In the genomic region with DNA sequence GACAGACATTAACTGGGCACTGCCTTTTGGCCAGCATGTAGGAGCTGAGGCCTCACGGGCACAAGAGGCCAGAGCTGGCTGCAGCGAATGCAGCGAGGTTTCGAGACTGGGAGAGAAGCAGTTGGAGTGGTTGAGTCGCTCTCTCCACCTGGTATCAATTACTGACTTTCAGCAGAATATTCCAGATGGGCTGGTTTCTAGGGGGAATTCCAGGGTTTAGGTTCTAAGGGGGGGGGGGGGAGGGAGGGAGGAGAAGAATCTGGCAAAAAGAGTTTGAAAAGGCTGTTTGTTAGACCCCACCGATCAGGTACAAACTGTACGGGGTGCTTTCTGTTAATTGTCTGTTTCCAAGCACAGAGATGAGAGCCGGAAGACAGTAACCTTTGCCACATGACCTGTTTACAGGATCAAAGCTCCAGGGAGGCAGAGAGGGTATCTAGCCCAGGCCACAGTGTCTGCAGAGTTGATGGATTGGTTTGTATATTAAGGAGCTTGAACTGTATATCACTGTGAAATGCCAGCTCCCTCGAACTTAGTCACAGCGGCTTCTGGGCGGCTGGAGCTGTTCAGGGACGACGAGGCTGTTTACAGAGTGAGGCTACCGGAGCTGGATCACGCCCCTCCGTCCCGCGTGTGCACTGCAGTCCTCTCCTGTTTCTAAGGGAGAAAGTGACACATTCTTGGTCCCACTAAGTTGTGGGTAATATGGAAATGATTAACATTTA, we compare ENCODE assay signal across 16 mouse cellular contexts. TPM values are rescaled to one million over a fixed set of nuclear protein-coding genes. Genes with fewer than 3 reads are reported as not detected.
A peak's percentile ranks its signal among the peaks of the same experiment; 100 is the strongest.
DNase-seq lines count a peak whose midpoint lies in the region; ATAC-seq lines count a peak whose summit lies in the region.
"Had no signal": no experiment of that assay in that cellular context is flagged by ENCODE, and none has a peak within 500 bp of the region (broad histone marks: within the 10 kb centered on the region; RNA-seq: fewer than 3 reads in every experiment).

No protein-coding gene starts in this region.

- H3K9ac ChIP-seq in kidney, embryonic 16.5 days (replicated peaks; ENCODE audit: low read length): no peak overlapping the region
- H3K9ac ChIP-seq in embryonic facial prominence, embryonic 13.5 days: peak overlapping the region; percentile 40; the same call in 1 of the 2 replicates
- H3K9ac ChIP-seq: liver, embryonic 15.5 days; midbrain, embryonic 12.5 days had no signal

- no peaks in the 10 kb centered on the region for H3K27me3 ChIP-seq in kidney, embryonic 16.5 days (ENCODE audit: insufficient read depth, low read length)
- no peaks in the 10 kb centered on the region for H3K27me3 ChIP-seq in embryonic facial prominence, embryonic 13.5 days
- H3K27me3 ChIP-seq: liver, embryonic 15.5 days; midbrain, embryonic 12.5 days had no signal

- peaks cover 14% of the 10 kb centered on the region for H3K4me1 ChIP-seq in kidney, embryonic 16.5 days (ENCODE audit: insufficient read depth, low read length)
- peaks cover 15% of the 10 kb centered on the region for H3K4me1 ChIP-seq in embryonic facial prominence, embryonic 13.5 days
- H3K4me1 ChIP-seq: liver, embryonic 15.5 days; midbrain, embryonic 12.5 days had no signal

- 0 out of 2 replicates have a peak, but pooled peaks cover 6% of the 10 kb centered on the region for H3K9me3 ChIP-seq in kidney, embryonic 16.5 days (ENCODE audit: low read length)
- no peaks in the 10 kb centered on the region for H3K9me3 ChIP-seq in embryonic facial prominence, embryonic 13.5 days
- H3K9me3 ChIP-seq: G1E; liver, embryonic 15.5 days; midbrain, embryonic 12.5 days had no signal

- WGBS in kidney, embryonic 16.5 days: 22% methylated on average over 18 of the region's 18 CpGs
- WGBS in embryonic facial prominence, embryonic 13.5 days: 16% methylated on average over 18 of the region's 18 CpGs

- H3K27ac ChIP-seq in kidney, embryonic 16.5 days (ENCODE audit: low read length): no peak overlapping the region
- peak overlapping the region; percentile 86 for H3K27ac ChIP-seq in embryonic facial prominence, embryonic 13.5 days
- H3K27ac ChIP-seq: left cerebral cortex, adult 2 months; liver, embryonic 15.5 days; midbrain, embryonic 12.5 days had no signal

- peak overlapping the region; percentile 21 for H3K4me2 ChIP-seq in kidney, embryonic 16.5 days (replicated peaks; ENCODE audit: low read depth, low read length)
- H3K4me2 ChIP-seq in embryonic facial prominence, embryonic 13.5 days: peak overlapping the region; percentile 48
- H3K4me2 ChIP-seq: liver, embryonic 15.5 days; midbrain, embryonic 12.5 days had no signal

- DNase-seq in adrenal gland, adult 2 months: peak; percentile 15
- DNase-seq in adrenal gland, adult 8-10 months: no peak
- no peak for DNase-seq in kidney, adult 11 months
- peak; percentile 78 for DNase-seq in mesoderm, embryonic 11.5 days (ENCODE audit: low read depth, low spot score)
- no peak for DNase-seq in gastrocnemius, adult 8-10 months (ENCODE audit: low spot score in 2 of 2)
- DNase-seq: cerebellum, adult 9-10 months; kidney, postnatal 10 days; thymus, adult 2 months had no signal

- ATAC-seq in kidney, embryonic 16.5 days (ENCODE audit: low FRiP score, low TSS enrichment): peak; percentile 72; the same call in 1 of the 2 replicates
- ATAC-seq in embryonic facial prominence, embryonic 13.5 days (ENCODE audit: insufficient number of reproducible peaks, insufficient read depth, low FRiP score, low TSS enrichment, low read depth): 0 out of 2 replicates have a peak, but pooled peaks have one; percentile 52
- no peak for ATAC-seq in monocyte, adult 5-6 weeks (replicated peaks; ENCODE audit: insufficient number of reproducible peaks, low FRiP score, low TSS enrichment, poor library complexity, severe bottlenecking)
- ATAC-seq: forebrain, embryonic 14.5 days had no signal

- 0 out of 2 replicates have a peak overlapping the region, but pooled peaks have one; percentile 10 for H3K4me3 ChIP-seq in kidney, embryonic 16.5 days (ENCODE audit: low read length)
- H3K4me3 ChIP-seq in embryonic facial prominence, embryonic 13.5 days: peak overlapping the region; percentile 5
- H3K4me3 ChIP-seq: left cerebral cortex, adult 2 months; liver, embryonic 15.5 days; midbrain, embryonic 12.5 days had no signal

- no peaks in the 10 kb centered on the region for H3K36me3 ChIP-seq in kidney, embryonic 16.5 days (ENCODE audit: insufficient read depth, low read length)
- H3K36me3 ChIP-seq in embryonic facial prominence, embryonic 13.5 days: no peaks in the 10 kb centered on the region
- H3K36me3 ChIP-seq: G1E; liver, embryonic 15.5 days; midbrain, embryonic 12.5 days had no signal

RNA-seq across cellular contexts. Expression of a gene that starts 51.3 kb away (rescaled TPM):
- 10 to 100 TPM; 13.7 to 19.6 TPM for total RNA-seq in adrenal gland, adult 2 months (2021)
- polyA plus RNA-seq in adrenal gland, adult 2 months (2012; rRNA removed): 8.4 and 8.9 TPM in 2 replicates
- 10 to 100 TPM; 15.6 to 29.4 (median 22.5) TPM for total RNA-seq in adrenal gland, adult 8-10 months (2022)
- 12.5 TPM in 2 replicates for polyA plus RNA-seq in kidney, embryonic 16.5 days (2015; fragmentation: Nextera tagmentation; extraction: Ambion mirVana)
- 34.7 and 35.6 TPM in 2 replicates for polyA plus RNA-seq in embryonic facial prominence, embryonic 13.5 days (2015; fragmentation: Nextera tagmentation; extraction: Ambion mirVana)
- total RNA-seq in monocyte, adult 5-6 weeks (2017): 0.43 to 0.78 TPM in 2 of 3 replicates, not detected in the other
- total RNA-seq in gastrocnemius, adult 8-10 months (2022): 1 to 10 TPM; 1.7 to 2.8 (median 2.3) TPM

Comparison
In these comparisons a context has a peak if more than half of its experiments do, and no peak if none do; other contexts are left out.
1. DNase-seq: peak in adrenal gland, adult 2 months (single experiment) and mesoderm, embryonic 11.5 days (single experiment); none in adrenal gland, adult 8-10 months (single experiment), kidney, adult 11 months (single experiment) and gastrocnemius, adult 8-10 months (0 of 2).